Mouse (Mus musculus) monocyte, adult 2 months (primary cell): ENCODE results near the gene Prss40.

ENCODE experiments used
- DNase-seq, 2 experiments: peaks; one replicate each; pipeline ENCODE4 v3.0.0; 2022; ENCODE audit warnings: low spot score in 2 of 2, low read depth in 1 of 2

The Prss40 gene

DNA sequence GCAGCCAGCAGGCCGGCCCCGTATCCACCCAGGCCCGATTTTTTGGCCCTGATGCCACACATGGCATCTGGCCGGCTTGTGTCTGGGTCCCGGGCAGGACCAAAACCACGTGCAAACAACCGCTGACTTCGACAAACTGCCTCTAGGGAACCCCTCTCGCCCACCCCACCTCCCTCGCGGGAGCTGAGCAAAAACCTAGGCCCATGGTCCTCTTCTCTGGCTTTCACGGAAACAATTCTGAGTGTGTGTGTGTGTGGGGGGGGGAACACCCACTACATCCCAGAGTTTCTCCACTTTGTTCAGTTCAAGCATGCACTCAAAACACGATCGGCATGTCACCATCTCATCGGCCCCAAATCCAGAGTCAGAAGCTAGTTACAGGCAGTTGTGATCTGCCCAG, at the start of gene Prss40:
Gene Prss40, minus strand, starts transcription at position 101 of the 400 bp plus-strand sequence.
- DNase-seq = no peak

- peak in 1 of 2 experiments; percentile 8 for DNase-seq
These were observed 41.6 kb upstream of the Prss40 start for GRCm38 (mm10) chr1:34602363-34602762.

- no peak for DNase-seq
These were observed 40.7 kb upstream of the Prss40 start for GRCm38 (mm10) chr1:34601323-34602047.

DNA sequence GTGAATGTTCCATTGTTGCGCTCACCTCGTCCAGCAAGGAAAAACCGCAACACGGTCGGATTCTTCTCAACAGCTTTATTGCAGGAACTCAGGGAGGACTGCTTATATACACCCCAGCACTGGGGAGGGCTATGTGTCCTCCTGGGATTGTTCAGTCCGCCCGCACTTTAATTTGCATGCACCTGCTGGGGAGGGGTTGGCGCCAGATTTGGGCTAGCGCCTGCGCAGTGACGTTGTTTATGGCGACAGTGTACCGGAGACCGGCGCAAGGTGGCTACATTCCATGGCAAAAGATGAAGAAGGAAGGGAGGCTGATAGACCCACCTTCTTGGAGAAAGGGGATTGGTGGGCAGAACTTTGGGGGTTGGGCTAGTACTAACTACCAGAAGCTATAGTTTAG, 39.3 kb upstream of the Prss40 start:
- no peak for DNase-seq

DNA sequence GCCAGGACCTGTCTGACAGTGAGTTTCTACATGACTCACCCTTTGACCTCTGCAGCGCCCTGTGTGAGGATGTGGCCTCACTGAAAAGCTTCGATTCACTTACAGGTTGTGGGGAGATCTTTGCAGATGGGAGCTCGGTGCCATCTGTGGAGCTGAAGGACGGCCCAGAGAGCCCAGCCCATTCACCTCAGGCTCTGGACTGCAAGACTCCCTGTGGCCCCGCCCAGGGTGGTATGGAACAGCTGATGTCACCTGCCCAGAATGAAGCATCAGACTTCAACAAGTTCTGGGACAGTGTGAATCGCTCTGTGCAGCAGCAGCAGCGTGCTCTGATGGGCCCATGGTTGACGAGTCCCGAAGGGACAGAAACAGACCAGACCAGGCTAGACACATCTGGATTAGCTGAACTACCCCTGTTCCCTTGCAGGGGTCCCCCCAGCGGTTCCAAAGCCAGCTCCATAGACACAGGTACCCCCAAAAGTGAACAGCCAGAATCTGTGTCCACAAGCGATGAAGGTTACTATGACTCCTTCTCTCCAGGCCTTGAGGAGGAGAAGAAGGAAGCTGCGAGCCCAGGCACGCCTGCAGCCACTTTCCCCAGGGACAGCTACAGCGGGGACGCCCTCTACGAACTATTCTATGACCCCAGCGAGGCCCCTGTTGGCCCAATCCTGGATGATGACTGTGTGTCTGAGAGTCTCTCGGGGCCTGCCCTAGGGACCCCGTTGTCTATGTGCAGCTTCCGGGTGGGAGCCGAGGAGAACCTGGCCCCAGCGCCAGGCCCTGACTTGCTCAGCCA, 26.8 kb upstream of the Prss40 start:
- DNase-seq = no peak

DNA sequence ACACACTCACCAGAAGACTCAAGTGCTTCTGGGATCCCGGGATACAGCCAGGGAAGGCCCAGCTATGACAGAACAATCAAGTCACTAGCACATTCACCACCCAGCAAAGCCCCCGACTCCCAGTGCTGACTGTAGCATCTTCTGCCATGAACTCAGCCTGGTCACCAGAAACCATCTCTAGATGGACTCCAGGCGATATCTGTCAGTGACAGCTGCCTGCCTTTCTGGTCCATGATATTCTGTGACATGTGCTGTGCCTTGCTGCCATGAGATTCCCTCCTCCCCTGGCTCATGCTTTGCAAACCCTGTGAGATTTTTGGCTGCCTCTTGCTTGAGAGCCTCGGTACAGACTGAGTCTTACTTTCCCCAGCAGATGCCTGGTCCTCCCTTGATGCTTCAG, 24.0 kb upstream of the Prss40 start:
- no peak for DNase-seq

DNA sequence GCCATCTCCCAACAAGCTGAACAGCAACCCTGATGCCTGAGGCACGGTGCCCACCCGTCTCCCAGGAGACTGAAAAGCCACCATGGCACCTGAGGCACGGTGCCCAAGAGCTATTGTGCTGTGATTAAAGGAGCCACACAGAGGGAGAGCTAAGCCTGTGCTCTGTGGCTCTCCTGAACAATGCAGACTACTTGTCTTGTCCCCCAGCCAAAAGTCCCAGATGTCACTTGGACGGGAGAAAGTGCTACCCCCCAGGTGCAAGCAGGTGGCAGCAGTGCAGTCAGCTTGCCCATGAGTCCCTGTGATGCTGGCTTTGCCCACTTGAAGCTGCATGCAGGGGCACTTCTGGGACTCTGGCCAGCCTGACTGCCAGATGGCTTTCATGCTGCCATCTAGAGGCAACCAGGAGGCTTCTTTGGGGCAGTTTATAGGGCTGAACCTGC, 23.1 kb upstream of the Prss40 start:
- DNase-seq = no peak

DNA sequence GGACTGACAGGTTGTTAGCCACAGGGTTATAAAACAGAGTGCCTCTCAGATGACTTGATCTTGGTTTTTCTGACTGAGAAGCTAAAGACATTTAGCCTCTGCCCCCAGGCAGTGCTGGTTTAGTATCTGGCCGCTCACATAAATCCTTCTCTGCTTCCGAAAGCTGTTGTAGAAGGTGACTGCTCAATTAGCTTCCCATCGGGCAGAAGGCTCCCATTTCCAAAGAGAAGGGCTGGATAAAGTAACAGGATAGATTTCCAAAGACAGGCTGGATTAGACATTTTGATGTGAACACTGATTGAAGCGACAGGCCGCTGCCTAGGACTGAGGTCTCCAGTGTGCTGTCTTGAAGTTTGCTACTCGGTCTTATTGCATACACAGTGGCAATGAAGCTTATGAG, 21.5 kb upstream of the Prss40 start:
- no peak for DNase-seq

DNA sequence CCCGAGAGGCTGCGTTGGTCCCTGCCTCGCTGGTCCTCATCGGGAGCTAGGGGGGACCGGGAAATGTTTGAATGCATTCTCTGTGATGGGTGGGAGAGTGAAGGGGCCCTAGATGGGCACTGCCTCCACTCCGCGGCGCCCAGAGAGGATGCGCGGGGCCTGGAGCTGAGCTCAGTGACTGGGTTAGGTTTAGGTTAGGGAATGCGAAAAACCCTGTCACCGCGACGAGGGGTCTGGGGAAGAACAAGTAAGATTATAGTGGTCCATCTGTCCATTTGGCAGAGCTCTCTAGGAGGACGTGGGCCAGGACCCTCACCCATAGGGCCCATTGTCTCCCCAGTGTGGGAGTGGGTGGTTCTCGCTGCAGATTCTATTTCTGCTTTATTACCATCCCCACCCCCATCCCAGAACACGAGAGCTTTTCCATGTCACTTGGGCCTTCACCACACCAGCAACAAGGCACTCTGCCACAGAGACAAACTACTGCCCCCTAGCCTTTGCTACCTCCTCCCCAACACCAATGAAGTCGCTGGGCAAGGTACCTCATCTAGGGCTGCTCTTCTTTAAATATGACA, 19.1 kb upstream of the Prss40 start:
- no peak for DNase-seq

GRCm38 (mm10) chr1:34578851-34579781, 18.4 kb upstream of the Prss40 start, which contains the start of gene Amer3:
TSS of gene Amer3 (plus strand) at chr1:34579657.
- DNase-seq = peak in 1 of 2 experiments; percentile 6

- DNase-seq = no peak
These were observed 12.5 kb upstream of the Prss40 start for GRCm38 (mm10) chr1:34573221-34573620.

DNA sequence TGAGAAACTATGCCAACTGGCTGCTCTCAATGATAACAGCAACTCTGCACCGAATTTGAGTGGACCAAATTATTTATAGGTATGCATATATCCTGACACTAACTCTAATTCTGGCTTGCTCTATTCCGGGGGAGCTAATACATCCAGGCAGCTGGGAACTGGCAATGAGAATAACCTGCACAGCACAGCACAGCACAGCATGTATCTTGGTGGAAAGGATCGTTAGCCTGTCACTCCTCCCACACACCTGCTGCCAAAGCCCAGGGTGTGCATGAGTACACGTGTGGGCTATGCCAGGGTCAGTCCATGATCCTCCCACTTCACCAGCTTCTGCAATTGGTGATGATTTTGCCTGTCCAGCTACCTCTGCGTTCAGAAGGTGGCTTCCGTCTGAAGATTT, 10.7 kb upstream of the Prss40 start:
- DNase-seq = no peak

- no peak for DNase-seq
These were observed 9.1 kb upstream of the Prss40 start for GRCm38 (mm10) chr1:34569876-34570275.

GRCm38 (mm10) chr1:34568120-34568519, 7.4 kb upstream of the Prss40 start:
- no peak for DNase-seq

- no peak for DNase-seq
These were observed 3.8 kb upstream of the Prss40 start for GRCm38 (mm10) chr1:34564383-34565045.

DNA sequence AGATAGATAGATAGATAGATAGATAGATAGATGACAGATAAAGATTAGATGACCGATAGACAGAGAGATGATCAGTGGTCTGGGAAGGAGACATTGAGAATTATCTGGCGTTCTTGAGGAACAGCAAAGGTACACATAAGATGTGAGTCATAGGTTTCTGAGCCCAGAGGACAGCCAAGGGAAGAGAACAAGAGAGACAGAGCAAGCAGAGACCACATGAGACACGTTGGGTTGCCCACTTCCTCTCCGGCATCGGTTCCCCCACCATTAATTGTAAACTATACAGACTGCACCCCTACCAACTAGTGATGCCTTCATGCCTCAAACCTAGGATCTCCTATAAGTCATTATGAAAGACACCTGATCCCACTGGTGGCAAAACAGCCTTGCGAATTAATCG, 6.5 kb downstream of the Prss40 start:
- no peak for DNase-seq

DNA sequence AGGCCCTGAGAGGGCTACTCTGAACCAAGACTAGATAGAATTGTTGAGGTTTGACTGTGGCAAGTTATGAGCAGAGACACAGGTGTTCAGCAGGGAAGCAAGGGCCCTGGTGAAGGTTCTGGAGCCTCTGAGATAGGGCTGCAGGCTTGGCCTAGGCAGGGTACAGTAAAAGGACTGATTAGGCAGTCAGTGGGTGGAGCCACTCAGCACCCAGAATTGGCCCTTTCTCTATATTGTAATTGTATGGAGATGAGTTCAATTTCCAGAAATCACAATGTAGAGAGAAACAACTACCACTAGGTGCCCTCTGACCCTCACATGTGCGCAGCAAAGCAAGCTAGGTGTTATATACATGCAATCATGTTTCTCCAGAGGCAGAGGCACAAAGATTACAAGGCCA, 7.1 kb downstream of the Prss40 start:
- no peak for DNase-seq

- DNase-seq = no peak
These were observed 13.7 kb downstream of the Prss40 start for GRCm38 (mm10) chr1:34547074-34547473.

- DNase-seq = no peak
These were observed 23.8 kb downstream of the Prss40 start for GRCm38 (mm10) chr1:34536767-34537485.

- no peak for DNase-seq
These were observed 24.4 kb downstream of the Prss40 start for GRCm38 (mm10) chr1:34536291-34536766.
